Mouse (Mus musculus): ENCODE measurements at regions not wholly inside any gene's neighbourhood (a gene's known extent, or its start where the extent isn't known, plus 50 kb on each side); places are given as distances from the start of the nearest gene placed in this dataset.

DNA sequence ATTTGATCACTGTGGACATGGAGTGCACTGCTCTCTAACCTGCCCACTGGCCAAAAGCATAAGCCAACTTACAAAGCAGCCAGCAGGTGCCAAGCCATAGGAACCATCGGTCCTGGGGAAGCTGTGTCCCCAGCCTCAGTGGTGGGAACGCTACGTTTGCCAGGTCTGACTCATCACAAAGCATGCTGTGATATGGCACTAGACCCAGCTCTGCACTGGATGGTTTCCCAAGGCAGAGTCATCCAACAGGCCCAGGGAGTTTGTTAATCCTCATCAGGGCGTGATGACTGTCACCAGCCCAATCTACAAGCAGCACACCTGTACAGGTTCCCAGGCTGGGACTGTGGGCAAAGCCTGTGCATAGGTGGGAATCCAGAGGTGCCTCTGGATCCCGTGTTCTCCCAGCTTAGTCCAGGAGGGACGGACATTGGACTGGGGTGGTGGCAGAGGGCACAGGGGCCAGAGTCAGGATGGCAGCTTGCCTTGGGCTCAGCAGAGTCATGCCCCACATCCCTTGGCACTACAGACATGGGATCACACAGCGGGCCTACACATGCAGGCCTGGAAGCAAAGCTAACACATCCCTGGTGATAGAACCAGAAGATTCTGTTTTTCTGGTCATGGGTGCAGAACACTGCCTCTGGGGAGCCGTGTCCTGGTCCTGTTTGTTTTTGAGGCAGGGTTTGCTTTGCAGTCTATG lies 81.8 kb upstream of the Ppp2r5a start:
- no peak for TF ChIP-seq GATA1 (IDR thresholded peaks at IDR 0.05; ENCODE audit: borderline replicate concordance, low read length)
- TF ChIP-seq FLI1 (IDR thresholded peaks at IDR 0.05; ENCODE audit: low read length), result no peak
